Mouse (Mus musculus) heart, embryonic 13.5 days (tissue): ENCODE results near the gene Ahcy. TPM values are rescaled to one million over a fixed set of nuclear protein-coding genes. Genes with fewer than 3 reads are reported as not detected.
"Not testable (repeated sequence)": the region's sequence is repeated elsewhere in the genome, so short reads cannot be mapped to it uniquely, and the experiment has no call there.

Source experiments
- ATAC-seq: fragments of 200-750 bp; cut with Nextera tagmentation; 2 replicates; pipeline ENCODE4 v1.8.0; 2017; ENCODE audit warnings: moderate TSS enrichment; ENCODE audit not compliant: insufficient number of reproducible peaks, low FRiP score, low TSS enrichment; ENCODE audit errors: extremely low read depth
- H3K27ac ChIP-seq: fragments of 300-500 bp; sonication (generic); replicated peaks from 2 replicates; pipeline ENCODE4 v1.5.1; 2015; ENCODE audit warnings: moderate library complexity, mild to moderate bottlenecking, inconsistent platforms
- H3K27me3 ChIP-seq: fragments of 300-500 bp; sonication (generic); replicated peaks from 2 replicates; pipeline ENCODE4 v1.6.1; 2015; ENCODE audit warnings: mild to moderate bottlenecking, inconsistent platforms
- H3K36me3 ChIP-seq: fragments of 300-500 bp; sonication (generic); 2 replicates; pipeline ENCODE4 v1.6.1; 2015; ENCODE audit warnings: mild to moderate bottlenecking, inconsistent platforms
- H3K4me1 ChIP-seq: fragments of 300-500 bp; sonication (generic); 2 replicates; pipeline ENCODE4 v1.6.1; 2015; ENCODE audit warnings: inconsistent platforms
- H3K4me2 ChIP-seq: fragments of 300-500 bp; sonication (generic); 2 replicates; pipeline ENCODE4 v1.6.1; 2015; ENCODE audit warnings: inconsistent platforms, mild to moderate bottlenecking, moderate library complexity
- H3K4me3 ChIP-seq: fragments of 300-500 bp; sonication (generic); 2 replicates; pipeline ENCODE4 v1.5.1; 2015; ENCODE audit warnings: moderate library complexity, mild to moderate bottlenecking, inconsistent platforms
- H3K9ac ChIP-seq: fragments of 300-500 bp; sonication (generic); 2 replicates; pipeline ENCODE4 v1.6.1; 2015; ENCODE audit warnings: inconsistent platforms, mild to moderate bottlenecking, moderate library complexity
- H3K9me3 ChIP-seq: fragments of 300-500 bp; sonication (generic); 2 replicates; pipeline ENCODE4 v1.6.1; 2016; ENCODE audit warnings: inconsistent platforms
- WGBS: fragments of 180-500 bp; shearing (Covaris S2); methylation state at CpG from one replicate; pipeline ENCODE4 v1.1.7; 2015; ENCODE audit warnings: mixed read lengths; 5-methylcytosine and 5-hydroxymethylcytosine counted together
- polyA plus RNA-seq: library from polyadenylated mRNA; unstranded; fragments of >200 nt; fragmentation: Nextera tagmentation; extraction: Ambion mirVana; gene quantifications from 2 replicates; pipeline ENCODE4 v1.2.1, GENCODE M21; 2015

Ahcy gene
- polyA plus RNA-seq, 1 experiment from 2014 or later = 47.5 TPM

- ATAC-seq = no peak
- 65% methylated on average over 2 of the region's 2 CpGs for WGBS
- no peak overlapping the region for H3K4me2 ChIP-seq
- no peak overlapping the region for H3K4me3 ChIP-seq
- H3K36me3 ChIP-seq = no peaks in the 10 kb centered on the region
- no peaks in the 10 kb centered on the region for H3K27me3 ChIP-seq
- no peaks in the 10 kb centered on the region for H3K9me3 ChIP-seq
- H3K4me1 ChIP-seq = peaks cover 17% of the 10 kb centered on the region
- H3K27ac ChIP-seq = no peak overlapping the region
- no peak overlapping the region for H3K9ac ChIP-seq
Observed at GRCm38 (mm10) chr2:155046803-155047202, 27.5 kb downstream of the Ahcy start.

- H3K36me3 ChIP-seq = no peaks in the 10 kb centered on the region
- ATAC-seq = no peak
- no peak overlapping the region for H3K4me3 ChIP-seq
- H3K27me3 ChIP-seq = no peaks in the 10 kb centered on the region
- no peaks in the 10 kb centered on the region for H3K9me3 ChIP-seq
- H3K9ac ChIP-seq = no peak overlapping the region
- no peak overlapping the region for H3K27ac ChIP-seq
- no peak overlapping the region for H3K4me2 ChIP-seq
- peaks cover 6% of the 10 kb centered on the region for H3K4me1 ChIP-seq
- 62% methylated on average over 3 of the region's 3 CpGs for WGBS
Observed at GRCm38 (mm10) chr2:155045075-155045474, 29.2 kb downstream of the Ahcy start.

- 37% methylated on average over 3 of the region's 3 CpGs for WGBS
- Histone ChIP-seq H3K4me3 (no peak overlapping the region), H3K4me2 (no peak overlapping the region), H3K4me1 (0 out of 2 replicates have a peak, but pooled peaks cover 4% of the 10 kb centered on the region), H3K27me3 (no peaks in the 10 kb centered on the region), H3K9ac (no peak overlapping the region), H3K9me3 (no peaks in the 10 kb centered on the region), H3K36me3 (no peaks in the 10 kb centered on the region), H3K27ac (no peak overlapping the region)
- ATAC-seq = no peak
Observed at GRCm38 (mm10) chr2:155044542-155044941, 29.8 kb downstream of the Ahcy start.

GRCm38 (mm10) chr2:155039956-155040355 lies 34.3 kb downstream of the Ahcy start:
- WGBS = 67% methylated on average over 4 of the region's 4 CpGs
- Histone ChIP-seq H3K4me2 (no peak overlapping the region), H3K27ac (no peak overlapping the region)

GRCm38 (mm10) chr2:155032938-155033710 lies 41.2 kb downstream of the Ahcy start:
- Histone ChIP-seq H3K4me1 (peaks cover 11% of the 10 kb centered on the region), H3K27me3 (peaks cover 3% of the 10 kb centered on the region; the same call in 1 of the 2 replicates), H3K4me3 (no peak overlapping the region), H3K27ac (no peak overlapping the region), H3K9ac (no peak overlapping the region), H3K4me2 (peak overlapping the region; percentile 24; the same call in 1 of the 2 replicates), H3K36me3 (no peaks in the 10 kb centered on the region), H3K9me3 (no peaks in the 10 kb centered on the region)
- 33% methylated on average over 19 of the region's 19 CpGs for WGBS
- no peak for ATAC-seq

More at GRCm38 (mm10) chr2:155039956-155040355, 34.3 kb downstream of the Ahcy start:
- Histone ChIP-seq H3K4me1 (peaks cover 5% of the 10 kb centered on the region), H3K27me3 (no peaks in the 10 kb centered on the region), H3K9ac (no peak overlapping the region), H3K9me3 (no peaks in the 10 kb centered on the region), H3K36me3 (no peaks in the 10 kb centered on the region), H3K4me3 (no peak overlapping the region)
- ATAC-seq = no peak

GRCm38 (mm10) chr2:155030831-155031230 lies 43.5 kb downstream of the Ahcy start:
- WGBS = 65% methylated on average over 7 of the region's 7 CpGs
- H3K36me3 ChIP-seq = no peaks in the 10 kb centered on the region
- H3K9ac ChIP-seq = no peak overlapping the region
- no peak overlapping the region for H3K4me2 ChIP-seq
- H3K27me3 ChIP-seq = peaks cover 3% of the 10 kb centered on the region; the same call in 1 of the 2 replicates
- no peak for ATAC-seq
- H3K27ac ChIP-seq = no peak overlapping the region
- peaks cover 6% of the 10 kb centered on the region; the same call in 1 of the 2 replicates for H3K4me1 ChIP-seq
- no peak overlapping the region for H3K4me3 ChIP-seq
- no peaks in the 10 kb centered on the region for H3K9me3 ChIP-seq

GRCm38 (mm10) chr2:155020247-155020826 lies 54.0 kb downstream of the Ahcy start:
- not testable (repeated sequence) for H3K9me3 ChIP-seq, H3K4me3 ChIP-seq, H3K27ac ChIP-seq, H3K36me3 ChIP-seq, ATAC-seq
- H3K9ac ChIP-seq = peak overlapping the region; percentile 80; the same call in 1 of the 2 replicates
- peaks cover 14% of the 10 kb centered on the region for H3K4me1 ChIP-seq
- 35% methylated on average over 20 of the region's 20 CpGs for WGBS
- H3K4me2 ChIP-seq = peak overlapping the region; percentile 84
- peaks cover 23% of the 10 kb centered on the region for H3K27me3 ChIP-seq

GRCm38 (mm10) chr2:155019673-155020072 lies 54.6 kb downstream of the Ahcy start:
- Histone ChIP-seq H3K27ac (peak overlapping the region; percentile 51), H3K4me1 (peaks cover 14% of the 10 kb centered on the region), H3K36me3 (no peaks in the 10 kb centered on the region), H3K9ac (peak overlapping the region; percentile 80), H3K9me3 (no peaks in the 10 kb centered on the region), H3K4me3 (peak overlapping the region; percentile 58), H3K4me2 (peak overlapping the region; percentile 84), H3K27me3 (peaks cover 24% of the 10 kb centered on the region)
- peak; percentile 46 for ATAC-seq
- WGBS = under 1% methylated on average over 22 of the region's 22 CpGs

- Histone ChIP-seq H3K27ac (peak overlapping the region; percentile 51), H3K4me3 (peak overlapping the region; percentile 58), H3K27me3 (peaks cover 30% of the 10 kb centered on the region), H3K4me1 (peaks cover 14% of the 10 kb centered on the region), H3K9ac (peak overlapping the region; percentile 80), H3K9me3 (no peaks in the 10 kb centered on the region), H3K4me2 (peak overlapping the region; percentile 84), H3K36me3 (no peaks in the 10 kb centered on the region)
- ATAC-seq = peak; percentile 74
- WGBS = under 1% methylated on average over 38 of the region's 38 CpGs
Observed at GRCm38 (mm10) chr2:155018762-155019641, 55.3 kb downstream of the Ahcy start.

- H3K4me2 ChIP-seq = peak within 1 kb of the TSS; percentile 84
- peak within 1 kb of the TSS; percentile 51 for H3K27ac ChIP-seq
- peak within 1 kb of the TSS; percentile 58 for H3K4me3 ChIP-seq
- H3K36me3 ChIP-seq, ATAC-seq, H3K9me3 ChIP-seq: not testable (repeated sequence)
- peak within 1 kb of the TSS; percentile 80 for H3K9ac ChIP-seq
- H3K4me1 ChIP-seq = peaks cover 14% of the 10 kb centered on the region
- peaks cover 35% of the 10 kb centered on the region for H3K27me3 ChIP-seq
- under 1% methylated on average over 24 of the region's 26 CpGs for WGBS
Observed at GRCm38 (mm10) chr2:155018251-155018755, 56.0 kb downstream of the Ahcy start, which contains the start of gene Gm14226. Gm14226 (plus strand) TSS chr2:155018266.

GRCm38 (mm10) chr2:155016751-155017150 lies 57.5 kb downstream of the Ahcy start:
- H3K27ac ChIP-seq, H3K36me3 ChIP-seq, H3K9ac ChIP-seq, H3K9me3 ChIP-seq, H3K4me3 ChIP-seq, ATAC-seq, H3K4me2 ChIP-seq: not testable (repeated sequence)
- Histone ChIP-seq H3K4me1 (peaks cover 11% of the 10 kb centered on the region), H3K27me3 (peaks cover 33% of the 10 kb centered on the region)
- 16% methylated on average over 6 of the region's 9 CpGs for WGBS
